Mouse (Mus musculus) hematopoietic stem cell, adult 5-6 weeks (primary cell): ENCODE results near the gene Dync1li1. TPM values are rescaled to one million over a fixed set of nuclear protein-coding genes. Genes with fewer than 3 reads are reported as not detected.

Experiments used
- total RNA-seq: library from RNA; stranded (forward); fragments of 172-1452, 232-1000 nt; gene quantifications from 2 replicates; pipeline ENCODE4 v1.2.3, GENCODE M21; 2017

Dync1li1 gene
- total RNA-seq, 1 experiment from 2014 or later = 62.9 TPM

Other genes with a start within 250 kb of the Dync1li1 start
- gene Ccr4, start 183.9 kb upstream of the Dync1li1 start, total RNA-seq = not detected in 2 replicates
- not detected in 2 replicates for gene C130032M10Rik, start 173.1 kb upstream of the Dync1li1 start, total RNA-seq
- not detected in 2 replicates for gene Trim71, start 124.4 kb upstream of the Dync1li1 start, total RNA-seq
- gene Cnot10, start 48.6 kb upstream of the Dync1li1 start, total RNA-seq = 45.1 and 51.3 TPM in 2 replicates
- gene Cmtm6, start 42.3 kb downstream of the Dync1li1 start, total RNA-seq = 66.4 and 85.0 TPM in 2 replicates
- gene Cmtm7, start 93.1 kb downstream of the Dync1li1 start, total RNA-seq = 461 and 641 TPM in 2 replicates
- 7.2 and 9.0 TPM in 2 replicates for gene Cmtm8, start 155.4 kb downstream of the Dync1li1 start, total RNA-seq
- 17.0 and 21.8 TPM in 2 replicates for gene Gpd1l, start 245.2 kb downstream of the Dync1li1 start, total RNA-seq